In the genomic region with DNA sequence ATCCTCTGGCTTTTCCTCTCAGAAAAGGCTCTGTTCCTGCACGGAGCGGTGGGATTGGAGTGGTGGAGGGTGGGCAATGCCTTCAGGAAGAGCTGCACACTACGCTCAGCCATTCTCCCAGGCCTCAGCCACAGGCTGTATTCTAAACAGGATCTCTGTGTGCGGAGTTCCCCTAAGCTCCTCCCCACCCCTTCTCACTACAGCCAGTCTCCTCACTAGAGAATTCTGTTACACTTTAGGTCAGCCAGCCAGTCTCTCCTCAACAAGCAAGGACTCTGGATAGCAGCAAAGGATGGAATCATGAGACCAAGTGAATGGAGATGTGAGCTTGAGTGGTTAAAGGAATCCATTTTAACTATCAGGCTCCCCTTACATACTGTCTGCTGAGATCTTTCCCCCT, we compare ENCODE assay signal across 9 mouse cellular contexts. TPM values are rescaled to one million over a fixed set of nuclear protein-coding genes. Genes with fewer than 3 reads are reported as not detected.
DNase-seq lines count a peak whose midpoint lies in the region; ATAC-seq lines count a peak whose summit lies in the region.
"Had no signal": no experiment of that assay in that cellular context is flagged by ENCODE, and none has a peak within 500 bp of the region (broad histone marks: within the 10 kb centered on the region; RNA-seq: fewer than 3 reads in every experiment).

No protein-coding gene starts in this region.

- H3K27me3 ChIP-seq in heart, embryonic 12.5 days (replicated peaks), result no peaks in the 10 kb centered on the region
- H3K27me3 ChIP-seq in liver, embryonic 16.5 days (ENCODE audit: control insufficient read depth, insufficient read depth, low read depth, low read length), result peaks cover 12% of the 10 kb centered on the region

- intact Hi-C loops in heart, postnatal 25 days (cut with DNase I), result loop anchor here (2.0 kb wide), 1 partner anchor 15 kb away; no protein-coding TSS in a partner anchor

- H3K4me2 ChIP-seq in heart, embryonic 12.5 days, result peak overlapping the region; percentile 99
- peak overlapping the region; percentile 97 for H3K4me2 ChIP-seq in liver, embryonic 16.5 days (ENCODE audit: low read depth, low read length)

- ATAC-seq in heart, embryonic 12.5 days (ENCODE audit: insufficient number of reproducible peaks, low FRiP score), result peak; percentile 64
- peak; percentile 25 for ATAC-seq in liver, embryonic 16.5 days (ENCODE audit: low read depth)

- WGBS in heart, embryonic 12.5 days, result 17% methylated on average over 4 of the region's 4 CpGs
- WGBS in liver, embryonic 16.5 days (ENCODE audit: insufficient replicate concordance), result 29% methylated on average over 4 of the region's 4 CpGs

- H3K4me1 ChIP-seq in heart, embryonic 12.5 days (replicated peaks), result peaks cover 61% of the 10 kb centered on the region
- peaks cover 55% of the 10 kb centered on the region for H3K4me1 ChIP-seq in liver, embryonic 16.5 days (ENCODE audit: control insufficient read depth, low read depth, low read length)

- H3K9me3 ChIP-seq in heart, embryonic 12.5 days (replicated peaks), result no peaks in the 10 kb centered on the region
- no peaks in the 10 kb centered on the region for H3K9me3 ChIP-seq in liver, embryonic 16.5 days (replicated peaks; ENCODE audit: control insufficient read depth, low read length)

- H3K36me3 ChIP-seq in heart, embryonic 12.5 days, result no peaks in the 10 kb centered on the region
- peaks cover 10% of the 10 kb centered on the region for H3K36me3 ChIP-seq in liver, embryonic 16.5 days (ENCODE audit: control insufficient read depth, insufficient read depth)

- H3K4me3 ChIP-seq in heart, embryonic 12.5 days, result peak overlapping the region; percentile 90
- peak overlapping the region; percentile 78 for H3K4me3 ChIP-seq in liver, embryonic 16.5 days (ENCODE audit: low read depth, low read length)

- peak overlapping the region; percentile 78 for H3K27ac ChIP-seq in heart, embryonic 12.5 days (ENCODE audit: poor library complexity, severe bottlenecking)
- H3K27ac ChIP-seq in liver, embryonic 16.5 days (ENCODE audit: low read length), result peak overlapping the region; percentile 95
- H3K27ac ChIP-seq: macrophage had no signal

- DNase-seq in heart, adult 11 months, result peak; percentile 96
- no peak for DNase-seq in heart, postnatal 25 days (ENCODE audit: low spot score)
- peak; percentile 67 to 72 for DNase-seq in cerebellum, adult 18-20 months
- peak; percentile 33 for DNase-seq in yolk sac, embryonic 10.5 days (ENCODE audit: low spot score)
- no peak for DNase-seq in frontal cortex, postnatal 14 days (ENCODE audit: low spot score in 2 of 2)
- DNase-seq in gastrocnemius, postnatal 25 days, result no peak

- peak overlapping the region; percentile 31; the same call in 1 of the 2 replicates for H3K9ac ChIP-seq in heart, embryonic 12.5 days
- H3K9ac ChIP-seq in liver, embryonic 16.5 days (ENCODE audit: low read depth, low read length), result peak overlapping the region; percentile 84

RNA-seq across cellular contexts. Expression of a gene that starts 3.1 kb away (rescaled TPM):
- 10 to 100 TPM; 17.0 to 18.5 TPM for total RNA-seq in heart, postnatal 25 days (2021)
- polyA plus RNA-seq in heart, embryonic 12.5 days (2016; fragmentation: Nextera tagmentation; extraction: Ambion mirVana), result 51.1 and 52.9 TPM in 2 replicates
- 631 and 674 TPM in 2 replicates for polyA plus RNA-seq in liver, embryonic 16.5 days (2015; fragmentation: Nextera tagmentation; extraction: Ambion mirVana)
- 10 to 100 TPM; 23.3 to 25.1 TPM for total RNA-seq in gastrocnemius, postnatal 25 days (2021)

RNA-seq across cellular contexts. Expression of a gene that starts 29.4 kb away (rescaled TPM):
- 10 to 100 TPM; 17.4 TPM for total RNA-seq in heart, postnatal 25 days (2021)
- polyA plus RNA-seq in heart, embryonic 12.5 days (2016; fragmentation: Nextera tagmentation; extraction: Ambion mirVana), result 13.6 and 14.2 TPM in 2 replicates
- 4.4 and 5.0 TPM in 2 replicates for polyA plus RNA-seq in liver, embryonic 16.5 days (2015; fragmentation: Nextera tagmentation; extraction: Ambion mirVana)
- 1 to 10 TPM; 9.2 to 10.0 TPM for total RNA-seq in gastrocnemius, postnatal 25 days (2021)

Comparison
In these comparisons a context has a peak if more than half of its experiments do, and no peak if none do; other contexts are left out.
1. DNase-seq: peak in heart, adult 11 months (single experiment), cerebellum, adult 18-20 months (2 of 2) and yolk sac, embryonic 10.5 days (single experiment); none in heart, postnatal 25 days (single experiment), frontal cortex, postnatal 14 days (0 of 2) and gastrocnemius, postnatal 25 days (single experiment).